Mouse (Mus musculus) midbrain, postnatal 0 days (tissue): ENCODE results near the gene Ddx39. TPM values are rescaled to one million over a fixed set of nuclear protein-coding genes. Genes with fewer than 3 reads are reported as not detected.

ENCODE experiments used
- ATAC-seq: fragments of 200-750 bp; cut with Nextera tagmentation; 2 replicates; pipeline ENCODE4 v1.8.0; 2017; ENCODE audit warnings: moderate number of reproducible peaks, mild to moderate bottlenecking, moderate TSS enrichment, moderate library complexity; ENCODE audit not compliant: low FRiP score
- DNase-seq: peaks from one replicate; pipeline ENCODE4 v3.0.0-alpha.2; 2015; ENCODE audit warnings: low spot score
- H3K27ac ChIP-seq: fragments of 300-500 bp; sonication (generic); 2 replicates; pipeline ENCODE4 v1.5.1; 2014; ENCODE audit warnings: low read depth, mild to moderate bottlenecking, low read length, mixed read lengths
- H3K27me3 ChIP-seq: fragments of 300-500 bp; sonication (generic); 2 replicates; pipeline ENCODE4 v1.6.1; 2014; ENCODE audit warnings: low read length, control low read depth, mixed read lengths; ENCODE audit not compliant: insufficient read depth
- H3K36me3 ChIP-seq: fragments of 300-500 bp; sonication (generic); 2 replicates; pipeline ENCODE4 v1.6.1; 2014; ENCODE audit warnings: low read length, control low read depth, mixed read lengths; ENCODE audit not compliant: insufficient read depth
- H3K4me1 ChIP-seq: fragments of 300-500 bp; sonication (generic); 2 replicates; pipeline ENCODE4 v1.6.1; 2014; ENCODE audit warnings: mild to moderate bottlenecking, control low read depth, antibody characterized with exemption, low read length, mixed read lengths; ENCODE audit not compliant: insufficient read depth
- H3K4me2 ChIP-seq: fragments of 300-500 bp; sonication (generic); 2 replicates; pipeline ENCODE4 v1.6.1; 2014; ENCODE audit warnings: low read depth, mild to moderate bottlenecking, low read length, mixed read lengths; ENCODE audit not compliant: poor library complexity, severe bottlenecking
- H3K4me3 ChIP-seq: fragments of 300-500 bp; sonication (generic); 2 replicates; pipeline ENCODE4 v1.5.1; 2014; ENCODE audit warnings: low read depth, mild to moderate bottlenecking, low read length, moderate library complexity
- H3K9ac ChIP-seq: fragments of 300-500 bp; sonication (generic); replicated peaks from 2 replicates; pipeline ENCODE4 v1.6.1; 2014; ENCODE audit warnings: mild to moderate bottlenecking, low read length, moderate library complexity, mixed read lengths; ENCODE audit not compliant: poor library complexity, severe bottlenecking
- H3K9me3 ChIP-seq: fragments of 300-500 bp; sonication (generic); 2 replicates; pipeline ENCODE4 v1.6.1; 2016; ENCODE audit warnings: low read length, control low read depth
- CTCF ChIP-seq: IDR thresholded peaks from 2 replicates; pipeline ENCODE4 v1.5.1; 2016; ENCODE audit warnings: antibody characterized with exemption, mild to moderate bottlenecking
- WGBS: fragments of 180-500 bp; shearing (Covaris S2); extraction: QIAGEN DNeasy Blood & Tissue Kit; methylation state at CpG from one replicate; pipeline ENCODE4 v1.1.7; 2014; 5-methylcytosine and 5-hydroxymethylcytosine counted together
- polyA plus RNA-seq: library from polyadenylated mRNA; unstranded; fragments of >200 nt; fragmentation: Nextera tagmentation; extraction: Ambion mirVana; gene quantifications from 2 replicates; pipeline ENCODE4 v1.2.1, GENCODE M21; 2015
- total RNA-seq: library from RNA; depleted of rRNA; stranded (reverse); fragments of >200 nt; gene quantifications from 2 replicates; pipeline ENCODE4 v1.2.3, GENCODE M21; 2014

Gene Ddx39
- total and polyA plus RNA-seq, 2 experiments from 2014 or later: 38.1 to 68.2 TPM

- H3K36me3 ChIP-seq: peaks cover 49% of the 10 kb centered on the region
- H3K27ac ChIP-seq: no peak overlapping the region
- TF ChIP-seq CTCF: no peak
- H3K27me3 ChIP-seq: no peaks in the 10 kb centered on the region; the same call in 1 of the 2 replicates
- DNase-seq: no peak
- H3K9ac ChIP-seq: peak overlapping the region; percentile 48; the same call in 1 of the 2 replicates
- WGBS: 74% methylated on average over 16 of the region's 16 CpGs
- H3K4me1 ChIP-seq: peaks cover 10% of the 10 kb centered on the region
- peak; percentile 1; the same call in 1 of the 2 replicates for ATAC-seq
- H3K4me2 ChIP-seq: no peak overlapping the region
- no peak overlapping the region for H3K4me3 ChIP-seq
- H3K9me3 ChIP-seq: no peaks in the 10 kb centered on the region
Measured at GRCm38 (mm10) chr8:83669013-83669412, 46.0 kb upstream of the Ddx39 start.

GRCm38 (mm10) chr8:83672936-83673335 is 42.0 kb upstream of the Ddx39 start:
- DNase-seq: no peak
- Histone ChIP-seq H3K4me2 (no peak overlapping the region), H3K27me3 (no peaks in the 10 kb centered on the region; the same call in 1 of the 2 replicates), H3K9ac (no peak overlapping the region), H3K36me3 (peaks cover 71% of the 10 kb centered on the region), H3K4me1 (peaks cover 4% of the 10 kb centered on the region), H3K4me3 (no peak overlapping the region), H3K9me3 (no peaks in the 10 kb centered on the region), H3K27ac (no peak overlapping the region)
- WGBS: 62% methylated on average over 5 of the region's 5 CpGs
- no peak for TF ChIP-seq CTCF
- ATAC-seq: no peak

GRCm38 (mm10) chr8:83674497-83674896 is 40.5 kb upstream of the Ddx39 start:
- ATAC-seq: no peak
- Histone ChIP-seq H3K4me3 (no peak overlapping the region), H3K36me3 (peaks cover 83% of the 10 kb centered on the region), H3K4me1 (no peaks in the 10 kb centered on the region), H3K27ac (no peak overlapping the region), H3K9me3 (no peaks in the 10 kb centered on the region), H3K27me3 (no peaks in the 10 kb centered on the region), H3K9ac (no peak overlapping the region), H3K4me2 (no peak overlapping the region)
- WGBS: 93% methylated on average over 5 of the region's 5 CpGs
- DNase-seq: no peak
- no peak for TF ChIP-seq CTCF

- ATAC-seq (no peak), DNase-seq (no peak)
- no peaks in the 10 kb centered on the region for H3K9me3 ChIP-seq
- TF ChIP-seq CTCF: no peak
- no peak overlapping the region for H3K27ac ChIP-seq
- no peak overlapping the region for H3K9ac ChIP-seq
- no peak overlapping the region for H3K4me3 ChIP-seq
- H3K27me3 ChIP-seq: no peaks in the 10 kb centered on the region
- H3K4me2 ChIP-seq: no peak overlapping the region
- 95% methylated on average over 12 of the region's 12 CpGs for WGBS
- H3K36me3 ChIP-seq: peaks cover 77% of the 10 kb centered on the region
- no peaks in the 10 kb centered on the region for H3K4me1 ChIP-seq
Measured at GRCm38 (mm10) chr8:83679866-83680265, 35.1 kb upstream of the Ddx39 start.

GRCm38 (mm10) chr8:83680603-83681002 is 34.4 kb upstream of the Ddx39 start:
- no peaks in the 10 kb centered on the region for H3K27me3 ChIP-seq
- no peak for ATAC-seq
- peaks cover 79% of the 10 kb centered on the region for H3K36me3 ChIP-seq
- H3K4me3 ChIP-seq: no peak overlapping the region
- H3K9me3 ChIP-seq: no peaks in the 10 kb centered on the region
- H3K4me2 ChIP-seq: no peak overlapping the region
- DNase-seq: no peak
- no peak for TF ChIP-seq CTCF
- H3K9ac ChIP-seq: no peak overlapping the region
- H3K27ac ChIP-seq: no peak overlapping the region
- no peaks in the 10 kb centered on the region for H3K4me1 ChIP-seq
- WGBS: 91% methylated on average over 5 of the region's 5 CpGs

GRCm38 (mm10) chr8:83681099-83681498 is 33.9 kb upstream of the Ddx39 start:
- no peaks in the 10 kb centered on the region for H3K27me3 ChIP-seq
- DNase-seq: no peak
- no peak for TF ChIP-seq CTCF
- H3K9me3 ChIP-seq: no peaks in the 10 kb centered on the region
- H3K36me3 ChIP-seq: peaks cover 81% of the 10 kb centered on the region
- H3K4me2 ChIP-seq: no peak overlapping the region
- H3K9ac ChIP-seq: no peak overlapping the region
- ATAC-seq: no peak
- WGBS: 34% methylated on average over 6 of the region's 6 CpGs
- H3K27ac ChIP-seq: no peak overlapping the region
- H3K4me3 ChIP-seq: no peak overlapping the region
- no peaks in the 10 kb centered on the region for H3K4me1 ChIP-seq
